Mouse (Mus musculus): ENCODE results near the gene Col17a1. TPM values are rescaled to one million over a fixed set of nuclear protein-coding genes. Genes with fewer than 3 reads are reported as not detected.

Gene Col17a1
- 0.58 to 0.95 TPM in 2 of 3 replicates, not detected in the other for total RNA-seq (2017)

- no peak for ATAC-seq (replicated peaks; ENCODE audit: insufficient number of reproducible peaks, low FRiP score, low TSS enrichment, poor library complexity, severe bottlenecking)
These were observed at the start of gene Col17a1 for GRCm38 (mm10) chr19:47691994-47692393. Gene Col17a1, minus strand, starts transcription at chr19:47692094.

DNA sequence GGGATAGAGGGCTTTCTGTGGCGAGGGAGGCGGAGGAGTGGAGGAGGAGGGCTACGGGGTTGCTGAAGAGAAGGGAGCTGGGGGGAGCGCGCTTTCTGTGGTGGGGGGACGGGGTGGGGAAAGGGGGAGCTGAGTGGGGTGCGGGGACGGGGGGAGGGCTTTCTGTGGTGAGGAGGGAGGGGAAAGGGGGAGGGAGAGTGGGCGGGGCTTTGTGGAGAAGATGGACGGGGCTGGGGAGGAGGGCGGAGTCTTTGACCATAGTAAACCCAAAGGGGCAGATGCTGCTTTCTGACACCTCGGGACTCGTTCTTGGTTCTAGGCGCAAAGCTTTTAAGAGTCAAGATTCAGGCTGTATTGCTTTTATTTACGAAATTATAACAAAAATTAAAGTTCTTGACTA lies 40.0 kb upstream of the Col17a1 start:
- ATAC-seq (replicated peaks; ENCODE audit: insufficient number of reproducible peaks, low FRiP score, low TSS enrichment, poor library complexity, severe bottlenecking) = peak; percentile 18; the same call in 1 of the 2 replicates

- peak; percentile 89 for ATAC-seq (replicated peaks; ENCODE audit: insufficient number of reproducible peaks, low FRiP score, low TSS enrichment, poor library complexity, severe bottlenecking)
These were observed 39.4 kb upstream of the Col17a1 start, which contains the start of gene Sfr1 for GRCm38 (mm10) chr19:47731071-47731881. Gene Sfr1, plus strand, starts transcription at chr19:47731682.

DNA sequence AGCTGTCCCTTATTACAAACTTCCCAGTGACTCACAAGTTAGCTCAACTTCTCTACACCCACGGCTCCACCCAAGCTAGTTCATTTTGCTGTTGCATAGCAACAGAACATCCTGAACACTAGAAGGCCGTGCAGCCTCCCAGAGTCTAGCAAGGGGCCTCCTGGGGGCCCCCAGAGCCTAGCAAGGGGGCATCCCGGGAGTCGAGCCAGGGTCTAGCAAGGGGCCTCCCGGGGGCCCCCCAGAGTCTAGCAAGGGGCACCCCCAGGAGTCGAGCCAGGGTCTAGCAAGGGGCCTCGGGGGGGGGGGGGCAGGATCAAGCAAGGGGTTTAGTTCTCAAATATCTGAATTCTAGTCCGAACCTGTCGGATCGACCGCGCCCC lies 38.8 kb upstream of the Col17a1 start:
- ATAC-seq (replicated peaks; ENCODE audit: insufficient number of reproducible peaks, low FRiP score, low TSS enrichment, poor library complexity, severe bottlenecking) = peak; percentile 61

GRCm38 (mm10) chr19:47725643-47726140 lies 33.8 kb upstream of the Col17a1 start:
- ATAC-seq (replicated peaks; ENCODE audit: insufficient number of reproducible peaks, low FRiP score, low TSS enrichment, poor library complexity, severe bottlenecking) = no peak

- no peak for ATAC-seq (replicated peaks; ENCODE audit: insufficient number of reproducible peaks, low FRiP score, low TSS enrichment, poor library complexity, severe bottlenecking)
These were observed 33.0 kb upstream of the Col17a1 start for GRCm38 (mm10) chr19:47724903-47725302.

DNA sequence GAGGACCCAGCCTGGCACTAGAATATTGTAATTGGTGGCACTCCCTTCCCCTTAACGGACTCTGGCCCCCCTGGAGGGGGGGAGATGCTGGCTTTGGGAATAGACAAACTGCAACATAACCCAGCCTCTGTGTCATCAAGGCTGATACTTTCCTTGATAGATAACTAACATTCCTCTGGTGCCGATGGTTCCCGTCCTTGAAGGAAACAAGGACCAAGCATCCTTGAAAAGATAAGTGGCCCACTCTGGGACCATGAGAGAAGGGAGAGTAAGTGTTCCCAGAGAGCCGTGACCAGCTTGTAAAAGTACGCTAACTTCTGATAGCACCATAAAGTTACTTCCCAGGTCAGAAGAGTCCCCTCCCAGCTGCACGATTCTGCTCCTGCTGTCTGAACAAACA lies 30.6 kb upstream of the Col17a1 start:
- ATAC-seq (replicated peaks; ENCODE audit: insufficient number of reproducible peaks, low FRiP score, low TSS enrichment, poor library complexity, severe bottlenecking) = no peak

DNA sequence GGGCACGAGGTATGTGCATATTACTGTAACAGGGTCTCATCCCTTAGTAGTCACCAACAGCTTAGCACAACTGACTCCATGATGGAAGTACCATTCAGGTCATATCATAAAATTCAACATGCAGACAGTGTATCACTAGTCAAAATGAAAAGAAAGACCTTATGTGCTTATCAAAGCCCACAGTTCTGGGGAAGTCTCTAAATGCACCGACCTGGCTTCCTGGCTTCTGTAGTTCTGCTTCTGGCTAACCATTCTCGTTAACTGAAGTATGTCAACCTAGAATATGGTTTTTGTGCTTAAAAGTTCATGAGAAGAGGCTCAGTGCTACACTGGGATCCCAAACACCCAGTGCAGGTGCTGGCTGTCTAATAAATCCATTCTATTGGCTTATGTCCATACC lies 27.3 kb upstream of the Col17a1 start:
- ATAC-seq (replicated peaks; ENCODE audit: insufficient number of reproducible peaks, low FRiP score, low TSS enrichment, poor library complexity, severe bottlenecking) = no peak

DNA sequence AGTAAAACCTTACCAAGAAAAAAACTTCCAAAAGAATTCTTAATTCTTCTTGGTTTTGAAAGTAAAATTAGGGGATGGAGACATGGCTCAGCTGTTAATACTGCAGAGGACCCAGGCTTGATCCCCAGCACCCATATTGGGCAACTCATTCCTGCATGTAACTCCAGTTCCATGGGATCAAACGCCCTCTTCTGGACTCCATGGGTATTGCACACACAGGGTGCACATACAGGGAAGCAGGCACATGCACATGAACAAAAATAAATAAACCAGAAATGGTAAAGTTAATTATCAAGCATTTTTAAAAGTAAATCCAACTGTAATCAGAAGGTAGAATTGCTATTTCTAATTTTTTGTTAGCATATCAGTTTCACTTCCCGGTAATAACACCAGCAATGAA lies 24.2 kb upstream of the Col17a1 start:
- no peak for ATAC-seq (replicated peaks; ENCODE audit: insufficient number of reproducible peaks, low FRiP score, low TSS enrichment, poor library complexity, severe bottlenecking)

DNA sequence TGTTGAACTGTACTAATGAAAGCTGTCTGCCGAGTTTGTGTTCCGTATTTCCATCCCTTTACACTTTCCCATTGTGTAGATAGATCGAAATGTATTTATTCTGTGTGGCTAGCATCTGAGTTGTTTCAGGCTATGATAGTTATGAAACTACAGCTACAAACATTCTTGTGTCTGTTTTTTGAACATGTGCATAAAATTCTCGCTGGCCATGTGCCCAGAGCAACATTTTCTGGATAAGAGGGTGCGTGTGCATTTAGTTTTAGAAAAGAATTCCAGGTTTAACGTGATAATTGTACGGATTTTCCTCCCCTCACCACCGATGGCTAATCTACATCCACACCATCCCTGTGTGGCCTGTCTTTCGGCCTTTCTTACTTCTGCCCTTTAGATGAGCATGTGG lies 21.6 kb upstream of the Col17a1 start:
- no peak for ATAC-seq (replicated peaks; ENCODE audit: insufficient number of reproducible peaks, low FRiP score, low TSS enrichment, poor library complexity, severe bottlenecking)

- no peak for ATAC-seq (replicated peaks; ENCODE audit: insufficient number of reproducible peaks, low FRiP score, low TSS enrichment, poor library complexity, severe bottlenecking)
These were observed 18.5 kb upstream of the Col17a1 start for GRCm38 (mm10) chr19:47710376-47710775.

DNA sequence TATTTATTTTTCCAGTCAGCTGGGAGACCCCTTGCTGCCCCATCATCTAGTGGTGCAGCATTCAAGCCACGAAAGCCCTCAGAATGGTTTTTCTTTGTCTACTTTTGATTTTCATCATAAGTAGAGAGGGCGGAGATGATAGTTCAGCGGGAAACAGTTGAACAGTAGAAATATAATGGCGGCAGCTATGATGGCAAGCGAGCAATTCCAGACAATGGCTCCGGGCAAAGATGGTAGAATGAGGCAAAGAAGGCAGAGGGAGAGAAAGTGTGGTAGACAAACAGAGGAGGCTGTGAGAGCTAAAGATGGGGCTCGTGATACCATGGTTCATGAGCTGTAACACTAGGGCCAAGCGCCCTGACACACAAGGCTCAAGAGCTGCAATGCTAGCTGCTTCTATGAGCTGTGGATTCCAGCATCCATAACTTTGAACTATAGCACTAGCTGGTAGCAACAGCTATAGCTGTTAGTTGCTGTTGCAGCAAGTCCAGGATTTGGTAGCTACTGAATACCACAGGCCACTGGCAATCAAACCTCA lies 13.9 kb upstream of the Col17a1 start:
- ATAC-seq (replicated peaks; ENCODE audit: insufficient number of reproducible peaks, low FRiP score, low TSS enrichment, poor library complexity, severe bottlenecking) = no peak

GRCm38 (mm10) chr19:47705080-47705771 lies 13.3 kb upstream of the Col17a1 start:
- ATAC-seq (replicated peaks; ENCODE audit: insufficient number of reproducible peaks, low FRiP score, low TSS enrichment, poor library complexity, severe bottlenecking) = no peak

- no peak for ATAC-seq (replicated peaks; ENCODE audit: insufficient number of reproducible peaks, low FRiP score, low TSS enrichment, poor library complexity, severe bottlenecking)
These were observed 8.6 kb upstream of the Col17a1 start for GRCm38 (mm10) chr19:47700509-47700908.

DNA sequence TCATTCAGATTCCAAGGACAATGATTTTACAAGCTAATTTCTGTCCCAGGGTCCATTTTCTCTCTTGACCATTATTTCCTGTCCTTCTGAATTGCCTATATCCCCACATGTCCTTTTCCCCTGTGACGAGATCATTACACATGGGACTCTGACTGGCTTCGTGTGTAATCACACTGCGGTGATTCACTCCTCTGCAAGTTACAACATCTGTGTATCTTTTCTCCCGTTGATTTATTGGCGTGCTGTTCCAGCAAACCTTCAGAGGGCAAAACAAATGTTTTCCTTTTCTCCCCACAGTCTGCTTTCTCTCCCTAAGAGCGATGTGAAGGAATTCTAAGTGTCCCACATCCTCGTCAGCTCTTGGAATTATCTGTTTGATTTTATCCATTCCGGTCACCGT lies 7.8 kb upstream of the Col17a1 start:
- ATAC-seq (replicated peaks; ENCODE audit: insufficient number of reproducible peaks, low FRiP score, low TSS enrichment, poor library complexity, severe bottlenecking) = no peak

DNA sequence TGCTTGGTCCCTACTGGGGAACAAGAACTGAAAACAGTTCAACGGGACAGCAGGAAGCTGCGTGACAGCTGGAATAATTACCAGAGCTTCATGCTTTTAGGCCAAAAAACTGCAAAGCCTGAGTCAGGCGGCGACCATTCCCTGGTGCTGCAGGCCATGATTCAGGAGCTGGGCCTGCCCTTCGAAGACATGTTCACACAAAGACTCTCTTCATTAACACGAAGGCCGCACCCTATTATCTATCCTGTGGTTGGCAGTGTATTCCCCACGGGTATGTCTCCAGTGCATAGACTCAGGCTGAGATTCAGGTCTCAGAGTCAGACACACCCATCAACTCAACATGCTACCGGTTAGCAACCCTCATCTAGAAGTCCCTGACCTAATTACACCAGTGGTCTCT lies 6.4 kb upstream of the Col17a1 start:
- ATAC-seq (replicated peaks; ENCODE audit: insufficient number of reproducible peaks, low FRiP score, low TSS enrichment, poor library complexity, severe bottlenecking) = no peak

DNA sequence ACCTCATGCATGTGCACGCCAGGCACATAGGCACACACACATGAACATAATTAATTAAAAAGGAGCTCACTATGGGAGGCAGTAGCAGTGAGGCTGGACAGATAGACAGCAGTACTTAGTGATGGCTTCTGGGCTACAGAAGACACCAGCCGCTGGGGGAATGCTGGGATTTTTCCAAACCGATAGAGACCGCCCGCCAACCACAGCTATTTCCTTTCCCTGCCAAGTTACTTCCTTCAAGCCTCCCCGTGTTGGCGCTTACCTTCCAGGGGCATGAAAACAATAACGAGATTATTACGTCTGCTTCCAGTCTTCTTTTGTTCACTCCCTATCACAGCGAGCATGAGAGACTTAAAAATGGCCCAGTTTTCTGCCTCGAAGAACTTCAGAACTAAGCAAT lies 5.2 kb upstream of the Col17a1 start:
- no peak for ATAC-seq (replicated peaks; ENCODE audit: insufficient number of reproducible peaks, low FRiP score, low TSS enrichment, poor library complexity, severe bottlenecking)

GRCm38 (mm10) chr19:47696411-47696810 lies 4.5 kb upstream of the Col17a1 start:
- no peak for ATAC-seq (replicated peaks; ENCODE audit: insufficient number of reproducible peaks, low FRiP score, low TSS enrichment, poor library complexity, severe bottlenecking)

GRCm38 (mm10) chr19:47695725-47696124 lies 3.8 kb upstream of the Col17a1 start:
- ATAC-seq (replicated peaks; ENCODE audit: insufficient number of reproducible peaks, low FRiP score, low TSS enrichment, poor library complexity, severe bottlenecking) = no peak

DNA sequence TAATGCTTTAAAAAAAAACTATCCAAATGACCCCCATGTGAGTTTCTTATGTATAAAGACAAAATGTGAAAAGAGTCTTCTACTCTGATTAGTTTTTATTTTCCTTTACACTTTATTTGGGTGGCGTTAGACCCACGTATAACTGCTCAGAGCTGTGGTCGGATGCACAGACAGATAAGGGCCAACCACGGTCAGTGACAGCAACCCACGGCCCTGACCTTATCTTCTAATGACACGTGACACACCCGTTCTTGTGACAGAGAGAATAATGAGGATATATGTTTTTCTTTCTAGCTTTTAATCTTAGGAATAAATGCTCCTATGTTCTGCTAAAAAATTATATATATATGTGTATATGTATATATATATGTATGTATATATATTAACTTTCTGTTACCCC lies 2.3 kb downstream of the Col17a1 start:
- ATAC-seq (replicated peaks; ENCODE audit: insufficient number of reproducible peaks, low FRiP score, low TSS enrichment, poor library complexity, severe bottlenecking) = no peak
